Mouse (Mus musculus) lung, postnatal 0 days (tissue): ENCODE data around the gene Ccer1.

Source experiments
- CTCF ChIP-seq: IDR thresholded peaks from 2 replicates; pipeline ENCODE4 v1.5.1; 2016; ENCODE audit warnings: antibody characterized with exemption, mild to moderate bottlenecking
- EP300 ChIP-seq: IDR thresholded peaks from 2 replicates; pipeline ENCODE4 v1.6.1; 2016; ENCODE audit warnings: antibody characterized with exemption, mild to moderate bottlenecking, control low read depth

- TF ChIP-seq CTCF = no peak
- TF ChIP-seq EP300 = no peak
These were observed 5.7 kb upstream of the Ccer1 start for GRCm38 (mm10) chr10:97687198-97687597.
